Mouse (Mus musculus): ENCODE measurements around the gene Satb2.

Gene Satb2

DNA sequence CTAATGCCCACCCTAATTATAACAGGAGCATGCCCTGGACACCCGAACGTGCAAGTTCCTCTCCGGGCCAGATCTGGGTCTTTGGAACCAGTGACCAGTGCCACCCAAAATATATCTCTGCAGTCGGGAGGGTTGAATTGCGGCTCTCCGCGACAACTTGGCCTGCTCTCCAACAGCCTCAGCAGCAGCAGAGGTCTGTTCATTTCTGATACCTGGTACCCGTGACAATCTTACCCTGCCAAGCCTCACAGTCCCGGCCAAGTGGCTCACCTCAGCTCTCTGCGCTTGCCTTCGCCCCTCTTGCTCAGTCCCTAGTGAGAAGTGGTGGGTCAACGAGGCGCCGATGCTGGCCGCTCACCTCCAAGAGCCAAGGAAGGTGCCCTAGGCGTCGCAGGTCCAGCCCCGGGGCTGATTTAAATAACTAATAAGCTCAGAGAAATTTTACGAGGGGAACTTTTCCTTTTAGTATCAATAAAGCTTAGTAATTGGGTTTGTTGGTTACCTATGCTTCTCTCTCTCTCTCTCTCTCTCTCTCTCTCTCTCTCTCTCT, at the start of gene Satb2:
TSS of gene Satb2 (minus strand) at position 500 of the 550 bp plus-strand sequence.
- no peak for DNase-seq (ENCODE audit: low read depth, low spot score)

DNA sequence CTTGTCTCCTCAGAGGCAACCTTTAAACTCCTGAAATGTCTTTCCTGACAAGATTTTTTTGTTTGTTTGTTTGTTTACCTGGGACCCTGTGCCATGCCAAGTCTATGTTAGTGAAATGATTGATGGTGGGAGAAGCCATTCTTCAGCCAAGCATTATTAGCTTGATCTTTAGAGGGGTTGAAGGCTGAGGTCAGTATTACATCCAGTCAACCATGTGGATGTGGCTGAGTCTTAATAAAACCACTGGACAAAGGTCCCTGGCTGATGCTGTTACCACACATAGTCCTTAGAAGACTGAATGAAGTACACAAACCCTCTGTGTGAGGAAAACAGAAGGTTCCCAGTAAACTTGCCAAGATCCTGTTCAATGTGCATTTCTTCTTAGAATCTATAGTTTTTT, 40.5 kb upstream of the Satb2 start:
- DNase-seq (ENCODE audit: low read depth, low spot score): no peak

DNA sequence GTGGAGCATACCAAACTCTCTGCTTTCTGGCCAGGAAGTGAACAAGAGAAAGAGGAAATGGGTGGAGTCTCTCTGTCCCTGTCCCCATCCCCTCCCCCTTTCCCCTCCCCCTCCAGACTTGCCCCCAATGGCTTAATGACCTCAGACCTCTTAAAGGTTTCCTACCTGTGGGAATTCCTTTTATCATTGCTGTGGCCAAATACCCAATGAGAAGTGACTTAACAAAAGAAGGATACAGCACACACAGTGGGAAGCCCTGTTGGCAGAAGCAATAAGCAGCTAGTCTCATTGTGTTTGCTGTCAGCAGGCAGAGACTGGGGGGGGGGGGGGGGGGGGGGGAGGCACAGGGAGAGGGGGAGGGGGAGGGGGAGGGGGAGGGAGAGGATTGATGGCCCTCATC, 35.4 kb upstream of the Satb2 start:
- no peak for DNase-seq (ENCODE audit: low read depth, low spot score)

GRCm38 (mm10) chr1:57009171-57009570, 30.7 kb upstream of the Satb2 start:
- no peak for DNase-seq (ENCODE audit: low read depth, low spot score)

DNA sequence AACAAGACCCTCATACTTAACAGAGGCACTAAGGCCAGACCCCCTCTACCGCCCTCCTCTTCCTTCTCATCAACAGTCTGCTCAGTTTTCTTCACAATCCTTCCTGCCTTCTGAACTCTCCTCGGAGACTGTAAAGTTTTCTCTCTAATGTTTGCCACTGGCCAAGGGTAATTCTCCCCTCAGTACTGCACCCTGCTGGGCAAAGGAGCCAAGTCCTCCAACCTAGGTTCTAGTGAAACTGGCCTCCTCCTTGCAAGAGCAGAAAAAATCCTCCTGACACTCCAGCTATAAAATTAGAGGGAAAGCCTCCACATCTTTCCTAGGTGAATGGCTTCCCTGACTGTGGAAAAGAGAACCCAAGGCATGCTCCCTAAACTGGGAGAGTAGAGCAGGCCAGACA, 16.6 kb upstream of the Satb2 start:
- DNase-seq (ENCODE audit: low read depth, low spot score): peak; percentile 16

- no peak for DNase-seq (ENCODE audit: low read depth, low spot score)
These were observed 13.9 kb upstream of the Satb2 start for GRCm38 (mm10) chr1:56992310-56992709.

DNA sequence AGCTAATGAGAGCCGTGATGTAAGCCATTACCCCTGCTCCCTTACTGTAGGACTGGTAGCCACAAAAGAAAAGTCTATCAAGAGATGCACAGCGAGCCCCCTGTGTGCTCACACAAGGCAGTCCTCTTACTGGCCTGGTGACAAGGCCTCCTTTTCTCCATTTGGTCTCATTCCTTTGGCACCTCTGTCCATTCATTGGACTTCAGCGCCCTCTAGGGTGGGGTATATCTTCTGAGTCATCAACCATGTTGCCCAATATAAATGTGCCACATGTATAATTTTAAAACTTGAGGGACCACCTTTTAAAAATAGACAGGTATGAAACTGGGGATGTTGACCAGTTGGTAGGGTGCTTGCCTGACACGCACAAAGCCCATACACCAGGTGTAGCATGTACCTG, 13.2 kb upstream of the Satb2 start:
- peak; percentile 63 for DNase-seq (ENCODE audit: low read depth, low spot score)

DNA sequence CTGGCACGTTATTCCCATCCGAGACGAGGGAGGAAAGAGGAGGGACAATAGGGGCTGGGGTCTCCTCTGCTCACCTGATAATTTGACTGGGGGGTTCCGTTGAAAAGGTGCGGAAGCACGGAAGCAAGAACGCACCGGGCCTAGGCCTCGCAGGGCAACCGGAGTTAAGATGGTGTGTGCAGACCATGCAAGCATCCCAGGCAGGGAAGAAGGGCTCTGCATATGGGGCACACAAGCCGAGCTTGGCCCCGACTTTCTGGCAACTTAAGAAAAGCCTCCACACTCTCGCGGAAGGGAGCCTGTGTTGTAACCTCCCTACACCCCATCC, 6.0 kb upstream of the Satb2 start:
- no peak for DNase-seq (ENCODE audit: low read depth, low spot score)

DNA sequence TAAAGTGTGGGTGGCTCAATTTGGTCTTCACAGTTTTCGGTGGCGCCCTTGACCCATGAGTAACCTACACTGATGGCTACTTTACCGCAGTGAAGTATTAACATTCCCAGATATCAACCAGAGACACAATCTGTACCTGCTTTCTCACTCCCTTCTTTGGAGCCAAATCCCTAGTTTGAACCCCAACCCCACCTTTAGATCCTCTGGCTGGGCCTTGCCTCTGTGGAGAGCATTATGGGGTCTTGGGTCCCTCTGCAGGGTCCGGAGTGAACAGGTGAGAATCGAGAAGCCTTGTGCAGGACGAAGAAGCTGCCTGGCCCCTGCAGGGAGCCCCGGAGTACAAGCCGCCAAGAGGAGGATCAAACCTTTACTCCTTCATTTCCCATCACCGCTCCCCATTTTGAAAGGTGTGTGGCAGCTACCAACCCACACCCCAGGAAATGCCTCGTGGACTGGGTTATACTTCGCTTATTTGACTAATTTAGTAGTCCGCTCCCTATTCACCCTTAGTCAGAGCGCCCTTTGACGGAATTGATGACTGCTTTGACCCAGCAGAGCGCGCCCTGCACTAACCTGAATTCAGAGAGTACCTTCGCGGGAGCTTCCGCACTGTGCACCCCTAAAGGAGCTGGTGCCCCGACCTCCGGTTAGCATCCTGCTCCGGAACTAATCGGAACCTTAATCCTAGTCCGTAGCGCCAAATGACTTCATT, 5.5 kb upstream of the Satb2 start:
- DNase-seq (ENCODE audit: low read depth, low spot score): no peak

DNA sequence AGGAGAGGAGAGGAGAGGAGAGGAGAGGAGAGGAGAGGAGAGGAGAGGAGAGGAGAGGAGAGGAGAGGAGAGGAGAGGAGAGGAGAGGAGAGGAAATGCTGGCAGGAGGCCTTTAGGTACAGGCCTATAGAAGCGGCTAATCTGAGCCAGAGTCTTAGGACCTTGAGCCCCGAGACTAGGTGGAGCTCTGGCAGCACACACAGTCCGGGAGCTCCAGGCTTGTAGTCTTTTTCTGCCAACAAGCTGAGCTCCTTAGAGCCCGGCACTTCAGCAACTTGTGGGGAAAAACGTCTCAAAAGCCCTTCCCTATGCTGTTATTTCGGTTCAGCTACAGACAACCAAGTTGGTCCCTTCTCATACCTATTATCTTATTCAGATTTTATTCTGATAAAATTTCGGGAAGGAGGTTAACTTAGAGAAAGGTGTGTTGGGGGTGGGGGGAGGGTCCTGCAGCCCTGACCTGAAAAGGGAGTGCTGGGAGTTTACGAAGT, 4.7 kb upstream of the Satb2 start:
- no peak for DNase-seq (ENCODE audit: low read depth, low spot score)

DNA sequence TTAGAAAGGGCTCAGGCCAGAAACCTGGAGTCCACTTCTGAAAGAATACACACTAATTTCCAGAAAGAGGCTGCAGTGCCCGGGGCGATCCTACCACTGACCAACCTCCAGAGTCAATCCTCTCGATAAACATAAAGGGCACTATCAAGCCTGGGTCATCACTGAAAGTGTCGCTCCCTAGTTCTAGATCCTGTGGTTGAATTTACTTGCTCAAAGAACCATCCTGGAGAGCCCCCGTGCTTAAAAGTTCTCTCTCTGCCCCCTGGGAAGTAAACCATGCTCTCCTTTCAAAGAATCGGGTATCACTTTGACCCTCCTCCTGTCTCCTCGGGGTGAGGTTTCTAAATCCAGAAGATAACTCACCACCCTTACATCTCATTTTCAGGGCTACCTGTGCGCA, 4.2 kb upstream of the Satb2 start:
- no peak for DNase-seq (ENCODE audit: low read depth, low spot score)

GRCm38 (mm10) chr1:56981947-56982555, 3.6 kb upstream of the Satb2 start:
- no peak for DNase-seq (ENCODE audit: low read depth, low spot score)

GRCm38 (mm10) chr1:56981508-56981907, 3.1 kb upstream of the Satb2 start:
- no peak for DNase-seq (ENCODE audit: low read depth, low spot score)

- DNase-seq (ENCODE audit: low read depth, low spot score): no peak
These were observed 2.3 kb upstream of the Satb2 start for GRCm38 (mm10) chr1:56980631-56981275.

GRCm38 (mm10) chr1:56979531-56980395, 1.3 kb upstream of the Satb2 start:
- DNase-seq (ENCODE audit: low read depth, low spot score): no peak

DNA sequence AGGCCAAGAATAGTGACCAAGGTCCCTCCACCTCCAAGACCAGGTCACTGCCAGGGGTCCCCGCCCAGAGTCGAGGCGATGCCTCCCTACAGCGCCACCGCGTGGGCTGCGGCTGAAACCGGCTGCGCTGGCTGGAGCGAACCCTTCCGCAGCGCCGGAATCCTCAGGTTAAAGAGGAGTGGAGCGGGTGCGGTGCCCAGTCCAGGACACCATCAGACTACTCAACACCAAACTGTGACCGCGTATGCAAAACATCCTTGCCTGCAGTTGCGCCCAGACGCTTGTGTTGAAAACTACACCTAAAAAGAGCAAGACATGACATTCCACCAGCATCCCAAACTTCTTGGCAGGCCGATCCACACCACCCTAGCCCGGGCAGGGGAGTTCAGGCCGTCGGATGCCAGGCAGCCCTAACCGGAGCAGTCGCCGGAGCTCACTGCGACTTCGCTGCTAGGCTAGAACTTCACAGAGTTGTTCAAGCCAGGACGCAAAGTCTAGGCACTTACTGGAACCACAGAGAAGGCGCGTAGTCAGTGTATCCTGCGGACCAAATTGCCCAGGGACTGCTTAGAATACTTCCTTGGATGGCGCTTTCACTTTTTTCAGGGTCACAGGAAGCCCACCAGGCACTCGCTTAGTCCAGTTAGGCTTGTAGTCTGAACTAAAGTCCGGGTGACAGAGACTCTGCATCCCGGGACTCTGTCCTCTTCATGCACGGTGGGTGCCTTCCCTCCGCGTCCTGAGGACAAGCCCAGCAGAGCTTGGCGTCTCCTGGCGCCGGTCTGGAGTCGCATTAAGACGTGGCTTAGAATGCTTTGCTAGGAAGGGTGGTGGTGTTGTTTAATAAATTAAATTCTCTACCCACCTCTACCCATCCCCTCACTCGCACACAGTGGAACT, 999 bp downstream of the Satb2 start:
- no peak for DNase-seq (ENCODE audit: low read depth, low spot score)

GRCm38 (mm10) chr1:56976825-56977104, 1.7 kb downstream of the Satb2 start:
- DNase-seq (ENCODE audit: low read depth, low spot score): no peak

DNA sequence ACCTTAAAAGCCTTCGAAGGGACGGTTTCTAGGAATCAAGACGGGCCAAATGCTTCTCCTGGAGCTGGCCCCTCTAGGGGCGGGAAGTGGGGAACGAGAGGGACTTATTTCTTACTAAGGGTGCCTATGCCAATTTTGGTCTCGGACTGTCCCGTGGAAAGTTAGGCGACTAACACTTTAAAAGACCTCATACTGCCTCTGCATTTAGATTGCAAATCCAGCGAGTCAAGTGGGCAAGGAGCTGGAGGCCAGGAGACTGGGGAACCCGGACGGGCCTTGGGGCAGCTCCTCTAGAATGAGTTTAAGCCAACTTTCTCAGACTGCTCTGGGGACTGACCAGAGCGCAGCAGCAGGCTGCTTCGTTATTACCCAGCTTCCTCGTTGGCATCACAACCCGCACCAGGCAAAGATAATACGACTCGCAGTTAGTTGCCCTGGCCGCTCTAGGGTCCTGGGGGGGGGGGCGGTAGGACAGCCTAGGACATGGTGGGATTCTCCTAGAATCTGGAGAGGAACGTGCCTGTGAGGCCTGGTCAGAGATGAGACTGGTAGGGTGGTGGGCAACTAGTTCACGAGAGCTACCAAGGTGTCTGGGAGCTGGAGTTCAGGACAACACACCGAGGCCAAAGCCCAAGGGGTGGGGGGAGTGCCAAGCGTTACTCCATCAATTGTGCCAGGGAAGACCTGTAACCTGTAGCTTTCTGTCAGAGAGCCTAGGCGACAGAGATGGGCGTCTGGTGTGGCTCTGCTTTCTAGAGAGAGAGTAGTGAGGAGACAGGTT, 2.2 kb downstream of the Satb2 start:
- no peak for DNase-seq (ENCODE audit: low read depth, low spot score)

GRCm38 (mm10) chr1:56975546-56975945, 2.9 kb downstream of the Satb2 start:
- no peak for DNase-seq (ENCODE audit: low read depth, low spot score)

DNA sequence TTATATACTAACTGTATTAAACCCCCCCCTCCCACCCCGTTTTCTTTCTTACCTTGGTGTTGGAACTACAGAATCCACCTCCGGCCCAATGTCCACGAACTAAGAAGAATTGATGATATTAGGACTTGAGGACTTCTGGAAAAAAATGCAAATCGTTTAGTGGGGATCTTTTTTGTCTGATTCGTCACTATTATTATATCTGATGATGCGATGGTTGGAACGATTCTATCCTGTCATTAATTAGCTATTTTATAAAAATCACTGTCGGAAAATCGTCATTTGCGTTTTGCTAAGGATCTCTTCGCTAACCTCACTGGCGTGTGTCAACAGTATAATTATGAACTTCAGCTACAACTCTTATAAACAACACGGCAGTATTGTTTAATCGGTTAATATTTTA, 4.3 kb downstream of the Satb2 start:
- DNase-seq (ENCODE audit: low read depth, low spot score): no peak
